Mouse (Mus musculus): ENCODE data around the gene Zc3h12c. TPM values are rescaled to one million over a fixed set of nuclear protein-coding genes. Genes with fewer than 3 reads are reported as not detected.

Zc3h12c gene
- polyA plus RNA-seq, 1 experiment from 2014 or later, result 3.9 TPM

DNA sequence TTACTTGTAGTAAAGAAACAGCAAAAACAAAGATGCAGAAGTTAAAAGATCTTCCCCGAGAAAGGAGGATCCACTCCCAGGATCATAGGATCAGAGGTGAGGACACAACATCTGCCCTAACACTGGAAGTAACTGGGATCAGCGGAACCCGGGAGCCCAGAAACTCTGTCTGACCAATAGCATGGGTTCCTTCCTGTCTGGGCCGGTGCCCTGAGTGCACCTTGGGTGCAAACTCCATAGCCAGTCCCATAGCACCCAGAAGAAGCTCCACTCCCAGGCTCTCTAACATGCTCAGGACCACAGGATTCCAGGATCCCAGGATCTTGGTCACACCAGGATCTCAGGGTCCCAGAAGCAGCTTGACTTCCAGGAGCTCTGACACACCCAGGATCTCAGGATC lies 13.0 kb downstream of the Zc3h12c start:
- Histone ChIP-seq H3K27me3 (ENCODE audit: control insufficient read depth, insufficient read depth, low read depth, low read length) (no peaks in the 10 kb centered on the region), H3K27ac (ENCODE audit: low read length) (no peak overlapping the region), H3K4me2 (ENCODE audit: low read length) (no peak overlapping the region), H3K4me1 (ENCODE audit: control insufficient read depth, insufficient read depth, low read length) (peaks cover 25% of the 10 kb centered on the region), H3K4me3 (ENCODE audit: low read depth, low read length) (no peak overlapping the region), H3K36me3 (ENCODE audit: control insufficient read depth, insufficient read depth, low read length) (no peaks in the 10 kb centered on the region), H3K9ac (ENCODE audit: low read depth, low read length) (no peak overlapping the region), H3K9me3 (replicated peaks; ENCODE audit: control insufficient read depth, low read length, poor library complexity, severe bottlenecking) (no peaks in the 10 kb centered on the region)
- 84% methylated on average over 4 of the region's 4 CpGs for WGBS
- no peak for ATAC-seq

DNA sequence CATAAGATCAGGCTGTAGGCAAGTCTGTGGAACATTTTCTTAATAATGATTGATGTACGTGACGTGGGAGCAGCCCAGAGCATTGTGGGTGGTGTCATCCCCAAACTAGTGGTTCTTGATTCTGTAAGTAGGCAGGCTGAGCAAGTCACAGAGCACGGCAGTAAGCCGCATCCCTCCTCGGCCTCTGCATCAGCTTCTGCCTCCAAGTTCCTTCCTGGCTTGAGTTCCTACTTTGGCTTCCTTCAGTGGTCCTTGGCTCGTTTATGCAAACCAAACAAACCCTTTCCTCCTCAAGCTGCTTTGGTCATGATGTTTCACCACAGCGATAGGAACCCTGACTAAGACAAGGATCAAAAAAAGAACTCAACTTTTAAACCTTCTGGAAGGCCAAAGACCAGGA lies 14.1 kb downstream of the Zc3h12c start:
- Histone ChIP-seq H3K9ac (ENCODE audit: low read depth, low read length) (no peak overlapping the region), H3K4me3 (ENCODE audit: low read depth, low read length) (no peak overlapping the region), H3K36me3 (ENCODE audit: control insufficient read depth, insufficient read depth, low read length) (no peaks in the 10 kb centered on the region), H3K9me3 (replicated peaks; ENCODE audit: control insufficient read depth, low read length, poor library complexity, severe bottlenecking) (no peaks in the 10 kb centered on the region), H3K27me3 (ENCODE audit: control insufficient read depth, insufficient read depth, low read depth, low read length) (no peaks in the 10 kb centered on the region), H3K4me1 (ENCODE audit: control insufficient read depth, insufficient read depth, low read length) (peaks cover 27% of the 10 kb centered on the region), H3K27ac (ENCODE audit: low read length) (no peak overlapping the region), H3K4me2 (ENCODE audit: low read length) (no peak overlapping the region)
- ATAC-seq, result no peak
- WGBS, result 64% methylated on average over 7 of the region's 7 CpGs

DNA sequence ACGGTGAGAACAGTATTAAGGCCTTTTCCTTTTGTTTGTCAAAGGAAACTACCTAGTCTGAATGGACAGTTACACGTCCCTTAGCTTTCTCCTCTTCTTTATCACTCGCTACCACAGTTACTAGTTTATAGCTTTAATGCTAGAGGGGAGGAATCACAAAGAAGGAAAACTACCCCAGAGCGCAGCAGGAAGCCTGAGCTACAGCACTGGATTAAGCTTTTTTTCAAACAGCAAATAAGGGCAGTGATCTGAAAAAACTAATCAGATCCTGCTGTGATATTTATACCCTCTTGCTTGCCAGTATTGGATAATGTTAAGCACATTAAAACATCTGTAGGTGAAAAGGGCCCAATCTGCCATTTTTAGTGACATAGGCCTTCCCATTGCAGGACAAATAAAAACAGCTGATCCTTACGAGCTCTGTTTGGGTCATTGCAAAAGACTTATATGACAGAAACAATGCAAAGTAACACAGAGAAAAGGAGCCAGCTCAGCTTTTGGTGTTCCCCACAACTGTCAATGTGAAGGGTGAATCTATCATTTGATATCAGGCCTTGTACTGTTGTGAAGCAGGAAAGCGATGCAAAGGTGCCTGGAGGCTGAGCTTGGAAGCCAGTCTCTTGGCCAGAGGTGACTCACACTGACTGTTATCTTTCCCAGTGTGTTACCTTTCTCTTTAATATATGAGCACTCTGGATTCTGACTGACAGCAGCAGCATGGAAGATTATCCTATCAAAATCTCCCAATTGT lies 16.1 kb downstream of the Zc3h12c start:
- H3K4me1 ChIP-seq (ENCODE audit: control insufficient read depth, insufficient read depth, low read length), result peaks cover 37% of the 10 kb centered on the region
- no peaks in the 10 kb centered on the region for H3K9me3 ChIP-seq (replicated peaks; ENCODE audit: control insufficient read depth, low read length, poor library complexity, severe bottlenecking)
- WGBS, result 24% methylated on average over 6 of the region's 6 CpGs
- H3K27me3 ChIP-seq (ENCODE audit: control insufficient read depth, insufficient read depth, low read depth, low read length), result no peaks in the 10 kb centered on the region
- no peak for ATAC-seq
- H3K9ac ChIP-seq (ENCODE audit: low read depth, low read length), result 0 out of 2 replicates have a peak overlapping the region, but pooled peaks have one; percentile 0
- no peak overlapping the region for H3K4me2 ChIP-seq (ENCODE audit: low read length)
- no peaks in the 10 kb centered on the region for H3K36me3 ChIP-seq (ENCODE audit: control insufficient read depth, insufficient read depth, low read length)
- H3K27ac ChIP-seq (ENCODE audit: low read length), result peak overlapping the region; percentile 1; the same call in 1 of the 2 replicates
- H3K4me3 ChIP-seq (ENCODE audit: low read depth, low read length), result no peak overlapping the region

DNA sequence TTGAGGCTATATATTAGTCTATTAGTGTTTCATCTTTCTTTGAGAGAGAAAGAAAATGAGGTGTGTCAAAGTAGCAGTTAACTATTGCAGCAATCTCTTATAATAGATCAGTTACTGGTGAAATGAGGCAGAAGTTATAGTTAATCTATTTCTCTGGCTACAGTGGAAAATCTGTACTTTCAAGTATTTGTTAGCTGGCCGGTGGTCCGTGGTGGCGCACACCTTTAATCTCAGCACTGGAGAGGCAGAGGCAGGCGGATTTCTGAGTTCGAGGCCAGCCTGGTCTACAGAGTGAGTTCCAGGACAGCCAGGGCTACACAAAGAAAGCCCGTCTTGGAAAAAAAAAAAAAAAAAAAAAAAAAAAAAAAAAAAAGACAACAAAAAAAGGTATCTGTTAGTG lies 18.6 kb downstream of the Zc3h12c start:
- no peak for ATAC-seq
- peaks cover 44% of the 10 kb centered on the region for H3K4me1 ChIP-seq (ENCODE audit: control insufficient read depth, insufficient read depth, low read length)
- no peak overlapping the region for H3K4me3 ChIP-seq (ENCODE audit: low read depth, low read length)
- no peaks in the 10 kb centered on the region for H3K36me3 ChIP-seq (ENCODE audit: control insufficient read depth, insufficient read depth, low read length)
- H3K27me3 ChIP-seq (ENCODE audit: control insufficient read depth, insufficient read depth, low read depth, low read length), result no peaks in the 10 kb centered on the region
- no peak overlapping the region for H3K4me2 ChIP-seq (ENCODE audit: low read length)
- no peak overlapping the region for H3K27ac ChIP-seq (ENCODE audit: low read length)
- H3K9ac ChIP-seq (ENCODE audit: low read depth, low read length), result no peak overlapping the region
- WGBS, result 64% methylated on average over 6 of the region's 6 CpGs
- no peaks in the 10 kb centered on the region for H3K9me3 ChIP-seq (replicated peaks; ENCODE audit: control insufficient read depth, low read length, poor library complexity, severe bottlenecking)

DNA sequence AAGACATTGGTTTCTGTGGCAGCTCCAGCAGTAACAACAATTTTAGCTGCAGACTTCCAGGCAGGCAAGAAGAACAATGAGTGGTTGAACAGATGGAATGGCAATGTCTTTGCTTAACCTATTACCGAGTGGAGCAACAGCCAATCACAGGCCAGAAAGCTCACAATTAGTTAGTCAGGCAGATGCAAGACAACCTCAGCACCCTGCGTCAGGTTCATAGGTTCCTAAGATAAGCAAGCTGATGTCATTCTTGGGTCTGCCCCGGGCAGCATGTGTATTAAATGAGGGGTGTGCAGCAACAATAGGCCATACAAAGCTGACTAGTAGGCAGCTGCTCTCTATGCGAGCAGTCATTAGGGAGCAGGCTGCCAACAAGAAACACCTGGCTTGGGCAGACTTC lies 19.1 kb downstream of the Zc3h12c start:
- H3K9ac ChIP-seq (ENCODE audit: low read depth, low read length), result peak overlapping the region; percentile 44; the same call in 1 of the 2 replicates

DNA sequence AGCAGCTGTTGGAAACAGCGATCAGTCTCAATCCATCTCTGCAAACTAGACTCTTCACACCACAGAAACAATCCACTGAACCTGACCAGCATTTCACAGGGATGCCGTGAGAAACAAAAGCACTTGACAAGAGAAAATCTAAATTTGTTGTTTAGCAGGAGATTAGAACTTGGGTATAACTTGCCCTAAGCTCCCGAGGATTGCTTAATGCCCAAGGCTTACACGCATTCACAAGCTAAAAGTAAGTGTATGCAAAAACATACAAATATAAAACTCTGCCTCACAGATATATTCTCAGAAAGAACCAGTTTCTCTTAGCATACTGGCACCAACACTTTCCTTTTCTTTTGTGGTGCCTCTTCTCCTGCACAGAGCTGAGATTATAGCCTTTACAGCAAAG lies 19.5 kb downstream of the Zc3h12c start:
- WGBS, result 12% methylated on average over 4 of the region's 4 CpGs

More for the DNA sequence above, 19.1 kb downstream of the Zc3h12c start:
- Histone ChIP-seq H3K36me3 (ENCODE audit: control insufficient read depth, insufficient read depth, low read length) (no peaks in the 10 kb centered on the region), H3K4me3 (ENCODE audit: low read depth, low read length) (peak overlapping the region; percentile 31), H3K27ac (ENCODE audit: low read length) (peak overlapping the region; percentile 71), H3K4me2 (ENCODE audit: low read length) (peak overlapping the region; percentile 55), H3K9me3 (replicated peaks; ENCODE audit: control insufficient read depth, low read length, poor library complexity, severe bottlenecking) (no peaks in the 10 kb centered on the region), H3K27me3 (ENCODE audit: control insufficient read depth, insufficient read depth, low read depth, low read length) (no peaks in the 10 kb centered on the region), H3K4me1 (ENCODE audit: control insufficient read depth, insufficient read depth, low read length) (peaks cover 43% of the 10 kb centered on the region)
- WGBS, result 10% methylated on average over 4 of the region's 4 CpGs
- ATAC-seq, result peak; percentile 79

DNA sequence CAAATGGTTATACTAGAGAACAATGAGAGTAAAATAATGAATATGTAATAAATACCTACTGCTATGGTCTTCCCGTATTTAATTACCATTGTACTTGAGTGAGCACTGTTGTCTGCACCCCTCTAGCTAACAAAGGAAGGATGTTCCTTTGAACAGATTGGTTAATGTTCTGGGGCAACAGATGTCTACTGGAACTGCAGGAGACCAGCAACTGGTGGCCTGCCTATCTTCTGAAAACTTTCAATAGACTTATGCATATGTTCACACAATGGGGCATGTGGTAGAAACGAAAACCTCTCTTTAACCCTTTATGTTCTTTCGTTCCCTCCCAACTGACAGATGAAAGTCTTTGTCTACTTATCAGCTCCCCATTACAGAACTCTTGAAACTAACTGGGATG lies 20.1 kb downstream of the Zc3h12c start:
- peak overlapping the region; percentile 71 for H3K27ac ChIP-seq (ENCODE audit: low read length)
- H3K9ac ChIP-seq (ENCODE audit: low read depth, low read length), result peak overlapping the region; percentile 30; the same call in 1 of the 2 replicates
- H3K9me3 ChIP-seq (replicated peaks; ENCODE audit: control insufficient read depth, low read length, poor library complexity, severe bottlenecking), result no peaks in the 10 kb centered on the region
- H3K4me3 ChIP-seq (ENCODE audit: low read depth, low read length), result peak overlapping the region; percentile 31
- ATAC-seq, result no peak
- H3K27me3 ChIP-seq (ENCODE audit: control insufficient read depth, insufficient read depth, low read depth, low read length), result no peaks in the 10 kb centered on the region
- H3K4me1 ChIP-seq (ENCODE audit: control insufficient read depth, insufficient read depth, low read length), result peaks cover 40% of the 10 kb centered on the region
- H3K36me3 ChIP-seq (ENCODE audit: control insufficient read depth, insufficient read depth, low read length), result no peaks in the 10 kb centered on the region
- WGBS, result 5% methylated on average over 3 of the region's 3 CpGs
- peak overlapping the region; percentile 55 for H3K4me2 ChIP-seq (ENCODE audit: low read length)

More for the DNA sequence above, 19.5 kb downstream of the Zc3h12c start:
- Histone ChIP-seq H3K27ac (ENCODE audit: low read length) (peak overlapping the region; percentile 71), H3K9me3 (replicated peaks; ENCODE audit: control insufficient read depth, low read length, poor library complexity, severe bottlenecking) (no peaks in the 10 kb centered on the region), H3K27me3 (ENCODE audit: control insufficient read depth, insufficient read depth, low read depth, low read length) (no peaks in the 10 kb centered on the region), H3K4me1 (ENCODE audit: control insufficient read depth, insufficient read depth, low read length) (peaks cover 43% of the 10 kb centered on the region), H3K4me2 (ENCODE audit: low read length) (peak overlapping the region; percentile 55), H3K9ac (ENCODE audit: low read depth, low read length) (peak overlapping the region; percentile 44; the same call in 1 of the 2 replicates), H3K4me3 (ENCODE audit: low read depth, low read length) (peak overlapping the region; percentile 31), H3K36me3 (ENCODE audit: control insufficient read depth, insufficient read depth, low read length) (no peaks in the 10 kb centered on the region)
- no peak for ATAC-seq

DNA sequence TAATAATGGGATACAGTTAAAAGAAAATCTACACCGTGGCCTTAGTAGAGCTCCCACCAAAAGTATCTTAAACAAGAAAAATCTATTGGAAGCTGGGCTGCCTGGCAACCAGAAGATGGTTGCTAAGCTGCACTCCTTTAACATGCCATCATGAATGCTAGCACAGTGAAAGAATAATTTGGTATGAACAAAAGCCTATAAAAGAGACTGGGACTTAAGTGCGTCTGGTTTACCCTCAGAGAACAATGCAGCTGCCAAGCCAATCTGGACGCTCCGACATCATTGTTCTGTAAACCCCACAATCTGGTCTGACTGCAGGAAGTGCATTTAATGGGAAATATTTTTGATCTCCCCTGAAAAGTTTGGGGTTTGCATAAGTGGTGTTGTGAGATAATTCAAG lies 22.1 kb downstream of the Zc3h12c start:
- H3K9me3 ChIP-seq (replicated peaks; ENCODE audit: control insufficient read depth, low read length, poor library complexity, severe bottlenecking), result no peaks in the 10 kb centered on the region
- H3K4me2 ChIP-seq (ENCODE audit: low read length), result peak overlapping the region; percentile 46
- peak overlapping the region; percentile 76 for H3K27ac ChIP-seq (ENCODE audit: low read length)
- no peak overlapping the region; the same call in 1 of the 2 replicates for H3K9ac ChIP-seq (ENCODE audit: low read depth, low read length)
- H3K4me3 ChIP-seq (ENCODE audit: low read depth, low read length), result peak overlapping the region; percentile 9; the same call in 1 of the 2 replicates
- 6% methylated on average over 4 of the region's 4 CpGs for WGBS
- H3K4me1 ChIP-seq (ENCODE audit: control insufficient read depth, insufficient read depth, low read length), result peaks cover 38% of the 10 kb centered on the region
- H3K36me3 ChIP-seq (ENCODE audit: control insufficient read depth, insufficient read depth, low read length), result no peaks in the 10 kb centered on the region
- no peaks in the 10 kb centered on the region for H3K27me3 ChIP-seq (ENCODE audit: control insufficient read depth, insufficient read depth, low read depth, low read length)
- peak; percentile 81 for ATAC-seq

DNA sequence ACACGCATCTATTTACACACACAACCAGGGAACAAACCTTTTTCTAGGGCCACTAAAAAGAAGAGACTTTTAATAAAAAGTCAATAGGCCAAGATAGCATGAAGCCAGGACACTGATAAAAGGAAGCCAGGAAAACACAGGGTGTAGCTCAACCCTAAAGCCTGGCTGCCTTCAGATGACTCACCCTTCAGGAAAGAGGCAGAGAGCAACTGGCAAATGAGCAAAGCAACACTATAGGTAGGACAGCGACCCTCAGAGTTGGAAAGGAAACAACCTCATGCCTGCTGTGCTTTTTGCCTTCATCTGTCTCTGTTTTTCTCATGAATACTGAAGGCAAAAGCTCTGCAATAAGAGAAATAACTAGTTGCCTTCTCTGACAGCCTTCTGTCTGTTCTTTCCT lies 35.6 kb downstream of the Zc3h12c start:
- WGBS, result 74% methylated on average over 2 of the region's 2 CpGs

More for the DNA sequence above, 35.6 kb downstream of the Zc3h12c start:
- no peak overlapping the region for H3K4me2 ChIP-seq (ENCODE audit: low read length)
- no peaks in the 10 kb centered on the region for H3K36me3 ChIP-seq (ENCODE audit: control insufficient read depth, insufficient read depth, low read length)
- no peaks in the 10 kb centered on the region for H3K4me1 ChIP-seq (ENCODE audit: control insufficient read depth, insufficient read depth, low read length)
- H3K9me3 ChIP-seq (replicated peaks; ENCODE audit: control insufficient read depth, low read length, poor library complexity, severe bottlenecking), result no peaks in the 10 kb centered on the region
- H3K9ac ChIP-seq (ENCODE audit: low read depth, low read length), result no peak overlapping the region
- ATAC-seq, result no peak
- no peak overlapping the region for H3K27ac ChIP-seq (ENCODE audit: low read length)
- no peak overlapping the region for H3K4me3 ChIP-seq (ENCODE audit: low read depth, low read length)
- H3K27me3 ChIP-seq (ENCODE audit: control insufficient read depth, insufficient read depth, low read depth, low read length), result no peaks in the 10 kb centered on the region

All from midbrain, embryonic 16.5 days (tissue).